Mouse (Mus musculus): ENCODE measurements at regions not wholly inside any gene's neighbourhood (a gene's known extent, or its start where the extent isn't known, plus 50 kb on each side); places are given as distances from the start of the nearest gene placed in this dataset.

GRCm38 (mm10) chr5:133130316-133130715 is 587.2 kb upstream of the Auts2 start:
- intact Hi-C loops (cut with DNase I): no loop called here

GRCm38 (mm10) chr5:133124223-133124622 is 581.1 kb upstream of the Auts2 start:
- intact Hi-C loops (cut with DNase I): no loop called here

- intact Hi-C loops (cut with DNase I): no loop called here
Measured at GRCm38 (mm10) chr5:133113946-133114345, 570.8 kb upstream of the Auts2 start.

GRCm38 (mm10) chr5:133113183-133113582 is 570.0 kb upstream of the Auts2 start:
- intact Hi-C loops (cut with DNase I): no loop called here

- intact Hi-C loops (cut with DNase I): no loop called here
Measured at GRCm38 (mm10) chr5:133106691-133107354, 563.7 kb upstream of the Auts2 start.

GRCm38 (mm10) chr5:133096340-133096739 is 553.2 kb upstream of the Auts2 start:
- intact Hi-C loops (cut with DNase I): no loop called here

GRCm38 (mm10) chr5:133084859-133085258 is 541.7 kb upstream of the Auts2 start:
- intact Hi-C loops (cut with DNase I): no loop called here

GRCm38 (mm10) chr5:133080751-133081150 is 537.6 kb upstream of the Auts2 start:
- intact Hi-C loops (cut with DNase I): no loop called here

- intact Hi-C loops (cut with DNase I): no loop called here
Measured at GRCm38 (mm10) chr5:133078916-133079315, 535.8 kb upstream of the Auts2 start.

GRCm38 (mm10) chr5:133078390-133078789 is 535.2 kb upstream of the Auts2 start:
- intact Hi-C loops (cut with DNase I): no loop called here

- intact Hi-C loops (cut with DNase I): no loop called here
Measured at GRCm38 (mm10) chr5:133073317-133073716, 530.2 kb upstream of the Auts2 start.

GRCm38 (mm10) chr5:133070141-133070540 is 527.0 kb upstream of the Auts2 start:
- intact Hi-C loops (cut with DNase I): no loop called here

- intact Hi-C loops (cut with DNase I): no loop called here
Measured at GRCm38 (mm10) chr5:133062481-133062880, 519.3 kb upstream of the Auts2 start.

- intact Hi-C loops (cut with DNase I): no loop called here
Measured at GRCm38 (mm10) chr5:133047456-133047855, 504.3 kb upstream of the Auts2 start.

GRCm38 (mm10) chr5:133045637-133046036 is 502.5 kb upstream of the Auts2 start:
- intact Hi-C loops (cut with DNase I): no loop called here

GRCm38 (mm10) chr5:133027590-133027989 is 484.4 kb upstream of the Auts2 start:
- intact Hi-C loops (cut with DNase I): no loop called here

GRCm38 (mm10) chr5:133025121-133025520 is 482.0 kb upstream of the Auts2 start:
- intact Hi-C loops (cut with DNase I): no loop called here

- intact Hi-C loops (cut with DNase I): no loop called here
Measured at GRCm38 (mm10) chr5:133020821-133021220, 477.7 kb upstream of the Auts2 start.

GRCm38 (mm10) chr5:133020116-133020515 is 477.0 kb upstream of the Auts2 start:
- intact Hi-C loops (cut with DNase I): no loop called here

- intact Hi-C loops (cut with DNase I): no loop called here
Measured at GRCm38 (mm10) chr5:133010624-133011575, 467.8 kb upstream of the Auts2 start.

- intact Hi-C loops (cut with DNase I): no loop called here
Measured at GRCm38 (mm10) chr5:132982866-132983265, 439.7 kb upstream of the Auts2 start.

GRCm38 (mm10) chr5:132979013-132979412 is 435.9 kb upstream of the Auts2 start:
- intact Hi-C loops (cut with DNase I): no loop called here
